Mouse (Mus musculus) hindbrain, embryonic 14.5 days (tissue): ENCODE results near the gene Palm3. TPM values are rescaled to one million over a fixed set of nuclear protein-coding genes. Genes with fewer than 3 reads are reported as not detected.
"Not testable (repeated sequence)": the region's sequence is repeated elsewhere in the genome, so short reads cannot be mapped to it uniquely, and the experiment has no call there.

Experiments used
- ATAC-seq: fragments of 200-750 bp; cut with Nextera tagmentation; 2 replicates; pipeline ENCODE4 v1.8.0; 2017; ENCODE audit warnings: moderate number of reproducible peaks, mild to moderate bottlenecking, moderate TSS enrichment, moderate library complexity; ENCODE audit not compliant: low FRiP score
- DNase-seq: peaks from one replicate; pipeline ENCODE4 v3.0.0-alpha.2; 2015; ENCODE audit warnings: low spot score
- H3K27ac ChIP-seq: fragments of 300-500 bp; sonication (generic); 2 replicates; pipeline ENCODE4 v1.5.1; 2014; ENCODE audit warnings: mild to moderate bottlenecking, moderate library complexity
- H3K27me3 ChIP-seq: fragments of 300-500 bp; sonication (generic); 2 replicates; pipeline ENCODE4 v1.6.1; 2014; ENCODE audit warnings: mild to moderate bottlenecking, low read length, mixed read lengths; ENCODE audit not compliant: control insufficient read depth, insufficient read depth
- H3K36me3 ChIP-seq: fragments of 300-500 bp; sonication (generic); replicated peaks from 2 replicates; pipeline ENCODE4 v1.6.1; 2014; ENCODE audit not compliant: control insufficient read depth, insufficient read depth
- H3K4me1 ChIP-seq: fragments of 300-500 bp; sonication (generic); replicated peaks from 2 replicates; pipeline ENCODE4 v1.6.1; 2014; ENCODE audit warnings: antibody characterized with exemption, low read length, mixed read lengths; ENCODE audit not compliant: control insufficient read depth, insufficient read depth
- H3K4me2 ChIP-seq: fragments of 300-500 bp; sonication (generic); replicated peaks from 2 replicates; pipeline ENCODE4 v1.6.1; 2014; ENCODE audit warnings: mild to moderate bottlenecking, moderate library complexity
- H3K4me3 ChIP-seq: fragments of 300-500 bp; sonication (generic); replicated peaks from 2 replicates; pipeline ENCODE4 v1.5.1; 2014; ENCODE audit warnings: mild to moderate bottlenecking, low read length
- H3K9ac ChIP-seq: fragments of 300-500 bp; sonication (generic); 2 replicates; pipeline ENCODE4 v1.6.1; 2014
- H3K9me3 ChIP-seq: fragments of 300-500 bp; sonication (generic); 2 replicates; pipeline ENCODE4 v1.6.1; 2016; ENCODE audit warnings: low read length; ENCODE audit not compliant: control insufficient read depth
- WGBS: fragments of 180-500 bp; shearing (Covaris S2); extraction: QIAGEN DNeasy Blood & Tissue Kit; methylation state at CpG from one replicate; pipeline ENCODE4 v1.1.7; 2014; 5-methylcytosine and 5-hydroxymethylcytosine counted together
- polyA plus RNA-seq: library from polyadenylated mRNA; unstranded; fragments of >200 nt; fragmentation: Nextera tagmentation; extraction: Ambion mirVana; gene quantifications from 2 replicates; pipeline ENCODE4 v1.2.1, GENCODE M21; 2014

The Palm3 gene
- polyA plus RNA-seq, 1 experiment from 2014 or later: 5.5 TPM

GRCm38 (mm10) chr8:83978200-83978599 is 43.1 kb upstream of the Palm3 start:
- H3K4me2 ChIP-seq: no peak overlapping the region
- H3K4me3 ChIP-seq: no peak overlapping the region
- H3K9me3 ChIP-seq: no peaks in the 10 kb centered on the region
- no peaks in the 10 kb centered on the region for H3K27me3 ChIP-seq
- no peak overlapping the region for H3K9ac ChIP-seq
- H3K27ac ChIP-seq: no peak overlapping the region
- peaks cover 33% of the 10 kb centered on the region for H3K36me3 ChIP-seq
- H3K4me1 ChIP-seq: peaks cover 27% of the 10 kb centered on the region
- ATAC-seq: no peak
- DNase-seq: no peak
- 73% methylated on average over 9 of the region's 9 CpGs for WGBS

- H3K36me3 ChIP-seq: peaks cover 52% of the 10 kb centered on the region
- no peaks in the 10 kb centered on the region for H3K27me3 ChIP-seq
- ATAC-seq (no peak), DNase-seq (no peak)
- H3K4me3 ChIP-seq: no peak overlapping the region
- no peaks in the 10 kb centered on the region for H3K9me3 ChIP-seq
- H3K4me1 ChIP-seq: peaks cover 15% of the 10 kb centered on the region; the same call in 1 of the 2 replicates
- H3K27ac ChIP-seq: no peak overlapping the region
- H3K9ac ChIP-seq: no peak overlapping the region
- no peak overlapping the region for H3K4me2 ChIP-seq
- 67% methylated on average over 1 of the region's 1 CpGs for WGBS
These were observed 41.0 kb upstream of the Palm3 start for GRCm38 (mm10) chr8:83980250-83980649.

DNA sequence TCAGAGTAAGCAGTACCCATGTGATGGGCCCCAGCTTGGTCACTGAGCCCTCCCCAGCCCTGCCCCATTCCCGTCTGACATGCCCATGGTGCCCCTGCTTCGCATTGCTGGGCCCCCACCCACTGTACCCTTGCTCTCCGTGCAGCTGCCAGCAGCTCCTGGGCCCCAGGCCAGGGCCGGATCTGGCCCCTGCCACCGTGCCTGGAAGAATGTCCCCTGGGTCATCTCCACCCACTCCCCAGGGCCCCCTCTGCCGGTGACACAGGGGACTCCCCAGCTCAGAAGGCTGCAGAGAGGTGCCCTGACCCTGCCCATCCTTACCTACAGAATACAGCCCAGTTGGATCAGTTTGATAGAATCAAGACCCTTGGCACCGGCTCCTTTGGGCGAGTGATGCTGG is 40.4 kb upstream of the Palm3 start:
- Histone ChIP-seq H3K4me1 (peaks cover 15% of the 10 kb centered on the region; the same call in 1 of the 2 replicates), H3K4me2 (no peak overlapping the region), H3K4me3 (no peak overlapping the region), H3K27ac (no peak overlapping the region), H3K9me3 (no peaks in the 10 kb centered on the region), H3K36me3 (peaks cover 57% of the 10 kb centered on the region), H3K9ac (no peak overlapping the region), H3K27me3 (no peaks in the 10 kb centered on the region)
- ATAC-seq: no peak
- no peak for DNase-seq
- WGBS: 87% methylated on average over 8 of the region's 8 CpGs

GRCm38 (mm10) chr8:83981533-83981932 is 39.7 kb upstream of the Palm3 start:
- peaks cover 15% of the 10 kb centered on the region; the same call in 1 of the 2 replicates for H3K4me1 ChIP-seq
- no peaks in the 10 kb centered on the region for H3K27me3 ChIP-seq
- DNase-seq: no peak
- H3K36me3 ChIP-seq: peaks cover 64% of the 10 kb centered on the region
- no peak overlapping the region for H3K4me3 ChIP-seq
- H3K4me2 ChIP-seq: no peak overlapping the region
- no peak for ATAC-seq
- H3K9me3 ChIP-seq: no peaks in the 10 kb centered on the region
- no peak overlapping the region for H3K9ac ChIP-seq
- 97% methylated on average over 7 of the region's 7 CpGs for WGBS
- no peak overlapping the region for H3K27ac ChIP-seq

GRCm38 (mm10) chr8:83982449-83982848 is 38.8 kb upstream of the Palm3 start:
- DNase-seq (no peak), ATAC-seq (no peak)
- H3K27me3 ChIP-seq: no peaks in the 10 kb centered on the region
- peaks cover 6% of the 10 kb centered on the region; the same call in 1 of the 2 replicates for H3K4me1 ChIP-seq
- H3K27ac ChIP-seq: no peak overlapping the region
- no peaks in the 10 kb centered on the region for H3K9me3 ChIP-seq
- H3K9ac ChIP-seq: no peak overlapping the region
- no peak overlapping the region for H3K4me3 ChIP-seq
- WGBS: 89% methylated on average over 4 of the region's 4 CpGs
- H3K4me2 ChIP-seq: no peak overlapping the region
- H3K36me3 ChIP-seq: peaks cover 73% of the 10 kb centered on the region

DNA sequence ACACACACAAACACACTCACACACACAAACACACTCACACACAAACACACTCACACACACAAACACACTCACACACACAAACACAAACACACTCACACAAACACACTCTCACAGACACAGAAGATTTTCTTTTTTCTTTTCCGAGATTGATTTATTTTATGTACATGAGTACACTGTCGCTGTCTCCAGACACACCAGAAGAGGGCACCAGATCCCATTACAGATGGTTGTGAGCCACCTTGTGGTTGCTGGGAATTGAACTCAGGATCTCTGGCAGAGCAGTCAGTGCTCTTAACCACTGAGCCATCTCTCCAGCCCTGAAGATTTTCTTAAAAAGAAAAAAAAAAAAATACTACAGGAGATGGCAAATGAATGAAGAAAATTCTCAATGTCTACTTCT is 38.0 kb upstream of the Palm3 start:
- peaks cover 76% of the 10 kb centered on the region for H3K36me3 ChIP-seq
- WGBS: 96% methylated on average over 2 of the region's 2 CpGs
- H3K4me2 ChIP-seq, H3K27me3 ChIP-seq, ATAC-seq, H3K9me3 ChIP-seq, H3K9ac ChIP-seq, DNase-seq, H3K4me3 ChIP-seq, H3K27ac ChIP-seq, H3K4me1 ChIP-seq: not testable (repeated sequence)

DNA sequence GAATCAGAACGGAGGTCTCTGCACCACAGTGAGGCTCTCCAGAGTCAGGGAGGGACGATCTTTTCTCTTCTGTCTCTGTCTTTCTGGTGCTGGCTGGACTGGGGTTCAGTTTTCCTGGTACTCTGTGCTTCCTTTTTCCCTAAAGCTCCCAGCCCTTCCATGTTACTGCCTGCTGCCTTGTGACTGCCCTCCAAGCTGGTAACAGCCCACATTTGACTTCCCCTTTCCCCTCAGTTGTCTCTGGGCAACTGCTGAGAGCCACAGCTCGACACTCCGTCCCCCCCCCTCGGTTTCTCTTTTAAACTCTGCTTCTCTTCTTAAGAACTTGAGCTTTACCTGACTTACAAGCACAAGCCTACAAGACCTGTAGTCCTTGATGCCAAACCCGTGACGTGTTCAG is 32.0 kb upstream of the Palm3 start:
- ATAC-seq (no peak), DNase-seq (no peak)
- no peak overlapping the region for H3K9ac ChIP-seq
- H3K9me3 ChIP-seq: no peaks in the 10 kb centered on the region
- H3K4me2 ChIP-seq: no peak overlapping the region
- H3K27me3 ChIP-seq: no peaks in the 10 kb centered on the region
- 86% methylated on average over 7 of the region's 7 CpGs for WGBS
- H3K27ac ChIP-seq: no peak overlapping the region
- no peak overlapping the region for H3K4me3 ChIP-seq
- H3K4me1 ChIP-seq: no peaks in the 10 kb centered on the region
- H3K36me3 ChIP-seq: peaks cover 87% of the 10 kb centered on the region

DNA sequence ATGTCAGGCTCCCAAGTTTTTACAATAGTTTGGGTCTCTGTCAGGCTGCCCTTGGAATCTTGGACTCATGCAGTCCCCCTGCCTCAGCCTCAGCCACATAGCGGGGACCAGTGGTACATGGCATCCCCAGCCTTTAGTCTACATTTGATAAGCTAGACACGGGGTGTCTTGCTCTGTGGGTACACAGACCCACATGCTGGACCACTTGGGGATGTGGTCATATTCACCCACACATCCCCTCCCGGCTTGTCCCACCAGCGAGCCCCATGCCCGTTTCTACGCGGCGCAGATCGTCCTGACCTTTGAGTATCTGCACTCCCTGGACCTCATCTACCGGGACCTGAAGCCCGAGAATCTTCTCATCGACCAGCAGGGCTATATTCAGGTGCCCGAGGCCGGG is 31.1 kb upstream of the Palm3 start:
- no peaks in the 10 kb centered on the region for H3K27me3 ChIP-seq
- no peak overlapping the region for H3K4me3 ChIP-seq
- H3K9me3 ChIP-seq: no peaks in the 10 kb centered on the region
- no peak overlapping the region for H3K4me2 ChIP-seq
- ATAC-seq (no peak), DNase-seq (no peak)
- no peak overlapping the region for H3K9ac ChIP-seq
- no peak overlapping the region for H3K27ac ChIP-seq
- H3K4me1 ChIP-seq: no peaks in the 10 kb centered on the region
- H3K36me3 ChIP-seq: peaks cover 84% of the 10 kb centered on the region
- 95% methylated on average over 14 of the region's 14 CpGs for WGBS

DNA sequence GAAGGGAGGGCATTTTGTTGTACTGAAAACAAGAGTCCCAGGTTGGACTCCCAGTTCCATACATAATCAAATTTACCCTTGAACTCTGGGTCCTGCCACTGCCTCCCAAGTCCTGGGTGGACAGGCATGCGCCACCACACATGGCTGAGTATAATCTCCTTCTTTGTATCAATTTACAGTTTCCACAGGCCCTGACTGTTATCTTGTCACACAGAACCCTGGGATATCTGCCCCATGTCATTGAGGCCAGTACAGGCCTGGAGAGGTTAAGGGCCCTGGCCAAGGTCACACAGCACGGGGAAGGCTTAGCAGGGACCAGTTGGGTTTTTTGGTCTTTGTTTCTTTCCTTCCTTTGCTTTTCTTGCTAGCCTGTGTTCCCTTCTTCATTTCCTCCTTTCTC is 28.8 kb upstream of the Palm3 start:
- 79% methylated on average over 2 of the region's 2 CpGs for WGBS
- no peaks in the 10 kb centered on the region for H3K27me3 ChIP-seq
- DNase-seq (no peak), ATAC-seq (no peak)
- no peaks in the 10 kb centered on the region for H3K9me3 ChIP-seq
- no peak overlapping the region for H3K9ac ChIP-seq
- peaks cover 4% of the 10 kb centered on the region; the same call in 1 of the 2 replicates for H3K4me1 ChIP-seq
- no peak overlapping the region for H3K27ac ChIP-seq
- H3K4me2 ChIP-seq: no peak overlapping the region
- peaks cover 66% of the 10 kb centered on the region for H3K36me3 ChIP-seq
- H3K4me3 ChIP-seq: no peak overlapping the region

- Histone ChIP-seq H3K9me3 (no peaks in the 10 kb centered on the region), H3K4me2 (no peak overlapping the region), H3K36me3 (peaks cover 50% of the 10 kb centered on the region), H3K27me3 (no peaks in the 10 kb centered on the region), H3K27ac (no peak overlapping the region), H3K4me1 (peaks cover 11% of the 10 kb centered on the region), H3K9ac (no peak overlapping the region), H3K4me3 (no peak overlapping the region)
- DNase-seq: no peak
- no peak for ATAC-seq
- 92% methylated on average over 3 of the region's 3 CpGs for WGBS
These were observed 27.2 kb upstream of the Palm3 start for GRCm38 (mm10) chr8:83994030-83994429.
